Mouse (Mus musculus) erythroblast, embryonic 14.5 days (primary cell): ENCODE results near the gene Pwwp2a. TPM values are rescaled to one million over a fixed set of nuclear protein-coding genes. Genes with fewer than 3 reads are reported as not detected.

Experiments used
- H3K27me3 ChIP-seq: 2 replicates; pipeline ENCODE4 v1.6.1; 2012; ENCODE audit warnings: inconsistent platforms; ENCODE audit not compliant: control insufficient read depth
- H3K36me3 ChIP-seq: 2 replicates; pipeline ENCODE4 v1.6.1; 2012; ENCODE audit warnings: mild to moderate bottlenecking, inconsistent platforms; ENCODE audit not compliant: control insufficient read depth
- H3K4me1 ChIP-seq: 2 replicates; pipeline ENCODE4 v1.6.1; 2012; ENCODE audit warnings: inconsistent platforms; ENCODE audit not compliant: control insufficient read depth
- H3K4me3 ChIP-seq: replicated peaks from 2 replicates; pipeline ENCODE3; 2012; ENCODE audit warnings: moderate library complexity, mild to moderate bottlenecking, inconsistent platforms
- H3K9me3 ChIP-seq: 2 replicates; pipeline ENCODE4 v1.6.1; 2012; ENCODE audit warnings: low read length, inconsistent platforms, mixed read lengths; ENCODE audit not compliant: control insufficient read depth
- GATA1 ChIP-seq: IDR thresholded peaks from 2 replicates; pipeline ENCODE4 v1.6.1; 2012; ENCODE audit warnings: low read length, inconsistent platforms, mixed read lengths
- TAL1 ChIP-seq: IDR thresholded peaks from 3 replicates; pipeline ENCODE4 v1.6.1; 2012; ENCODE audit warnings: low read length, inconsistent platforms, mixed read lengths
- polyA plus RNA-seq: library from polyadenylated mRNA; stranded (reverse); fragments of >175 nt; gene quantifications from 2 replicates; pipeline ENCODE4 v1.2.3, GENCODE M21; 2012

Gene Pwwp2a
- polyA plus RNA-seq = 0.51 and 0.72 TPM in 2 replicates

- Histone ChIP-seq H3K4me1 (peaks cover 32% of the 10 kb centered on the region), H3K27me3 (no peaks in the 10 kb centered on the region), H3K4me3 (peak within 1 kb of the TSS; percentile 95), H3K36me3 (peaks cover 31% of the 10 kb centered on the region), H3K9me3 (no peaks in the 10 kb centered on the region)
- TF ChIP-seq TAL1 (no peak), GATA1 (no peak; the same call in 1 of the 2 replicates)
These were observed at the start of gene Pwwp2a for GRCm38 (mm10) chr11:43681472-43682414. TSS of gene Pwwp2a (plus strand) at chr11:43681998.

GRCm38 (mm10) chr11:43632566-43632965 lies 49.2 kb upstream of the Pwwp2a start:
- Histone ChIP-seq H3K9me3 (no peaks in the 10 kb centered on the region), H3K4me3 (no peak overlapping the region), H3K36me3 (no peaks in the 10 kb centered on the region), H3K27me3 (no peaks in the 10 kb centered on the region), H3K4me1 (no peaks in the 10 kb centered on the region)
- TF ChIP-seq GATA1 (no peak), TAL1 (no peak)

- Histone ChIP-seq H3K4me1 (no peaks in the 10 kb centered on the region), H3K27me3 (no peaks in the 10 kb centered on the region), H3K9me3 (no peaks in the 10 kb centered on the region), H3K4me3 (no peak overlapping the region), H3K36me3 (no peaks in the 10 kb centered on the region)
- TF ChIP-seq GATA1 (no peak), TAL1 (no peak)
These were observed 48.6 kb upstream of the Pwwp2a start for GRCm38 (mm10) chr11:43633165-43633564.

DNA sequence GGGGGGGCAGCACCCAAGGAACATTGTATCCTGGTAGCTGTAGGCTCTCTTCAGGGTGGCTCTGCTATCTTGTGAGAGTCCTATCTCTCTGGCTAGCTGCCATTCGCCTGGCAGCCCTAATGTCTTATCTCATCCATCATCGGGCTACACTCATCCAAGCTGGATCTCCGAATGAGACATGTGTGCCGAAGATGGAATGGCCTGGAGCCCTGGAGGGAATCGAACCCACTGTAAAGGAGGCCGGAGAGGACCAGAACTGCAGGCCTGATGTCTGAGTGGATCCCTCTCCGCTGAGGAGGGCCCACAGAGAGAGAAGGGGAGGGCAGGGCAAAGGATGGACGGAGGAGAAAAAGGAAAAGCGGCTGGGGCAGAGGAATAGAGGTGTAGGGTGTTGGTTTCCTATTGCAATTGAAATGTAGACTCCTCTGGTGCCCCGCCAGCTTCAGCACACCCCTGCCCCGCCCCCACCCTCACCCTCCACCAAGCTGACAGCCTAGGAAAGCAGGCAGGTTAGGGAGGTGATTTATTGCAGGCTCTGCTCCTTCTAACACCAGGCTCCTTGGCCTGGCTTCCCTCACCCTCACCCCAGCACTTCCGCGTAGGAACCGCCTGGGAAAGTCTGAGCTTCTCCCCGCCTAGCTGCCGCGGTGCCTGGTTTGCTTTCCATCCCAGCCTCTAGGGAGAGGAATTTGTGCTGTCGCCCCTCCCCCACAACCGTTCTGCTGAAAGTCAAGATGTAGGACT lies 48.0 kb upstream of the Pwwp2a start:
- Histone ChIP-seq H3K36me3 (no peaks in the 10 kb centered on the region), H3K4me3 (no peak overlapping the region), H3K4me1 (no peaks in the 10 kb centered on the region), H3K9me3 (no peaks in the 10 kb centered on the region), H3K27me3 (no peaks in the 10 kb centered on the region)
- no peak for TF ChIP-seq TAL1
- no peak for TF ChIP-seq GATA1

- no peaks in the 10 kb centered on the region for H3K4me1 ChIP-seq
- H3K9me3 ChIP-seq = no peaks in the 10 kb centered on the region
- no peak overlapping the region for H3K4me3 ChIP-seq
- H3K36me3 ChIP-seq = no peaks in the 10 kb centered on the region
- H3K27me3 ChIP-seq = no peaks in the 10 kb centered on the region
- TF ChIP-seq TAL1 (no peak), GATA1 (no peak)
These were observed 45.0 kb upstream of the Pwwp2a start for GRCm38 (mm10) chr11:43636761-43637160.

DNA sequence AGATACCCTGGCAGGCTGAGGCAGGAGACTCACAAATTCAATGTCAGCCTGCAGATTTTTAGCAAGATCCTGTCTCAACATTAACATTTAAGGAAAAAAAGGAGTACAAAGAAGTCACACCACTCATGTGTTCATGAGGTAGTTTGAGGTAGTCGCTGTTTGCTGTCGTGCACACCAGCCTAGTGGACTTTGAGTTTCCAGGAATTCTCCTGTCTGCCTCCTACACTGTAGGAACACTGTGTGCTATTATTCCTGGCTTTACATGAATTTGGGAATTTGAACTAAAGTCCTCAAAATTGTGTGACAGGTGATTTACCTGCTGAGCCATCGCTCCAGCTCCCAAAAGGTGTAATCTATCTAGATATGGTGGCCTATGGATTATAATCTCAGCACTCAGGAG lies 43.3 kb upstream of the Pwwp2a start:
- Histone ChIP-seq H3K9me3 (no peaks in the 10 kb centered on the region), H3K4me1 (no peaks in the 10 kb centered on the region), H3K4me3 (no peak overlapping the region), H3K27me3 (no peaks in the 10 kb centered on the region), H3K36me3 (no peaks in the 10 kb centered on the region)
- TF ChIP-seq TAL1 (no peak), GATA1 (no peak)

DNA sequence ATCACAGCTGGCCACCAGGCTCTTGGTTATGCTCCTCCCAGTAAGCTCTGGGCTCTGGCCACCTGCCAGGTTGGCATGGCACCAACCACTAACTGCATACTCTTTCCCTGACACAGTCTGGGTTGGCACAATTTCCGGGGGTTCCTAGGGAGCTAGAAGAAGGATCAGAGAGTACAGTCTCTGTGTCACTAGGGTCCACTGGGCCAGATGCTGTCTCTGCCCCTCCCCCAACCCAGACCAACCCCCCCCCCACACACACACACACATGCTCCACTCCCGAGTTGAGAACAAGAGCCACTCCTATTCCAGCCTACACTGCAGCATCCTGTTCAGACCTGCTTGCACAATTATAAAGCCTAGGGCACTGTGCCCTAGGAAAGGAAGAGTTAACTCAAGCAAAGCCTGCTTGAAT lies 38.6 kb upstream of the Pwwp2a start:
- H3K27me3 ChIP-seq = no peaks in the 10 kb centered on the region
- no peaks in the 10 kb centered on the region for H3K9me3 ChIP-seq
- no peak overlapping the region for H3K4me3 ChIP-seq
- H3K36me3 ChIP-seq = no peaks in the 10 kb centered on the region
- TF ChIP-seq GATA1 (no peak), TAL1 (no peak)
- H3K4me1 ChIP-seq = no peaks in the 10 kb centered on the region

DNA sequence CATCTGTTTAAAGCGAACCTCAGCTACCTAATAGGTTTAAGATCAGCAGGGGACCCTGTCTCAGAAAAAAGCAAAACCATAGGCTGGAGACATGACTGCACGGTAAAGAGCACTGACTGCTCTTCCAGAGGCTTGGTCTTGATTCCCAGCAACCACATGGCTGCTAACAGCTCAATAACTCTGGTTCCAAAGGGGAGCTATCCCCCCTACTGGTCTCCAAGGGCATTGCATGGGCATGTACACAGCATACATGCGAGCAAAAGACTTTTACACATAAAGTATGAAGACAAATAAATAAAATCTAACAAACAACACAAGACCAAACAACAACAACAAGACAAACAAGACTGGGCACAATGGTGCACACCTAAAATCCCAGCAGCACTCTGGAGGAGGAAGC lies 36.5 kb upstream of the Pwwp2a start:
- Histone ChIP-seq H3K27me3 (no peaks in the 10 kb centered on the region), H3K4me3 (no peak overlapping the region), H3K9me3 (no peaks in the 10 kb centered on the region), H3K36me3 (no peaks in the 10 kb centered on the region), H3K4me1 (no peaks in the 10 kb centered on the region)
- no peak for TF ChIP-seq TAL1
- no peak for TF ChIP-seq GATA1

DNA sequence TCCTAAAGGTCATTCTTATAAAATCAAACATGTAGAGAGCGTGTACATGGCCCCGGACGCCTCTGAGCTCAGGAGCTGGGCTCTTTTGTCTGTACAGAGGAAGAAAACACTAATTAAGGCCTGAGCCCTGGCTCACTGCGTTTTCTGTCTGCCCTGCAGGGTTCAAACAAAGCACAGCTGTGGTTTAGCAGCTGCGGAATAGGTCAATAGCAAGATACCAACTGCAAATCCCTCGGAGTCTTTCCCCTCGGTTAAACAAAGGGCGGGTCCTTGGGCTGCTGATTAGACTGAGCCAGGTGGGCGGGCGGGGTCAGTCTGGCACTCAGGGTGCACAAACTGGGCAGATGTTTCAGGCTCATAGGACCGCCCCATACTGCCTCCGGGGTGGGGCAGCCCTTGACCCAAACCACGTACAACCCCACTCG lies 28.7 kb upstream of the Pwwp2a start:
- H3K36me3 ChIP-seq = no peaks in the 10 kb centered on the region
- no peaks in the 10 kb centered on the region for H3K27me3 ChIP-seq
- H3K4me3 ChIP-seq = no peak overlapping the region
- no peak for TF ChIP-seq TAL1
- TF ChIP-seq GATA1 = no peak
- peaks cover 2% of the 10 kb centered on the region for H3K4me1 ChIP-seq
- H3K9me3 ChIP-seq = no peaks in the 10 kb centered on the region
